Mouse (Mus musculus) small intestine, adult 2 months (tissue): ENCODE results near the gene Rabgap1l. TPM values are rescaled to one million over a fixed set of nuclear protein-coding genes. Genes with fewer than 3 reads are reported as not detected.

Experiments used
- H3K27ac ChIP-seq: fragments of 200-500 bp; 2 replicates; pipeline ENCODE4 v1.5.1; 2012; ENCODE audit warnings: low read depth, low read length, control low read depth, inconsistent platforms; ENCODE audit not compliant: insufficient read depth
- H3K27me3 ChIP-seq: fragments of 200-500 bp; 2 replicates; pipeline ENCODE4 v1.6.1; 2012; ENCODE audit warnings: mild to moderate bottlenecking, moderate library complexity, low read length, inconsistent platforms; ENCODE audit not compliant: control insufficient read depth, insufficient read depth
- H3K36me3 ChIP-seq: fragments of 200-500 bp; 2 replicates; pipeline ENCODE4 v1.6.1; 2012; ENCODE audit warnings: mild to moderate bottlenecking, low read length, control low read depth, inconsistent platforms; ENCODE audit not compliant: control insufficient read depth, insufficient read depth
- H3K4me1 ChIP-seq: fragments of 200-500 bp; 2 replicates; pipeline ENCODE4 v1.6.1; 2012; ENCODE audit warnings: low read length, inconsistent platforms, mixed read lengths; ENCODE audit not compliant: control insufficient read depth, insufficient read depth, insufficient read length
- H3K4me3 ChIP-seq: fragments of 200-500 bp; 2 replicates; pipeline ENCODE4 v1.5.1; 2012; ENCODE audit warnings: low read depth, mild to moderate bottlenecking, control low read depth, inconsistent platforms, low read length, moderate library complexity
- CTCF ChIP-seq: fragments of 200-500 bp; IDR thresholded peaks from 2 replicates; pipeline ENCODE4 v1.5.1; 2012; ENCODE audit warnings: low read depth, mild to moderate bottlenecking, control low read depth, inconsistent platforms, low read length, moderate library complexity, mixed read lengths; ENCODE audit not compliant: insufficient replicate concordance, insufficient read length; ENCODE audit errors: extremely low read depth
- POLR2A ChIP-seq: fragments of 200-500 bp; IDR thresholded peaks from 2 replicates; pipeline ENCODE4 v1.6.1; 2012; ENCODE audit warnings: low read depth, mild to moderate bottlenecking, control low read depth, inconsistent platforms, low read length, moderate library complexity
- WGBS: fragments of 180-500 bp; shearing (Covaris S2); methylation state at CpG from one replicate; pipeline ENCODE4 v1.1.7; 2018; 5-methylcytosine and 5-hydroxymethylcytosine counted together
- polyA plus RNA-seq: library from polyadenylated mRNA; depleted of rRNA; stranded (reverse); fragments of >200 nt; gene quantifications from 2 replicates; pipeline ENCODE4 v1.2.3, GENCODE M21; 2012

Rabgap1l gene
- polyA plus RNA-seq, 1 experiment = 4.9 TPM

GRCm38 (mm10) chr1:160271282-160271967 lies 521.6 kb downstream of the Rabgap1l start:
- 11% methylated on average over 1 of the region's 1 CpGs for WGBS
- no peaks in the 10 kb centered on the region for H3K27me3 ChIP-seq
- H3K4me3 ChIP-seq = no peak overlapping the region
- H3K4me1 ChIP-seq = no peaks in the 10 kb centered on the region
- no peak overlapping the region for H3K27ac ChIP-seq
- no peak for TF ChIP-seq POLR2A
- TF ChIP-seq CTCF = no peak
- no peaks in the 10 kb centered on the region for H3K36me3 ChIP-seq

GRCm38 (mm10) chr1:160268322-160268721 lies 524.7 kb downstream of the Rabgap1l start:
- 92% methylated on average over 3 of the region's 3 CpGs for WGBS
- Histone ChIP-seq H3K4me3 (no peak overlapping the region), H3K27me3 (no peaks in the 10 kb centered on the region), H3K27ac (no peak overlapping the region), H3K36me3 (peaks cover 2% of the 10 kb centered on the region; the same call in 1 of the 2 replicates), H3K4me1 (peaks cover 6% of the 10 kb centered on the region)
- TF ChIP-seq CTCF = no peak
- no peak for TF ChIP-seq POLR2A

- 73% methylated on average over 16 of the region's 16 CpGs for WGBS
- Histone ChIP-seq H3K36me3 (peaks cover 2% of the 10 kb centered on the region; the same call in 1 of the 2 replicates), H3K4me3 (no peak overlapping the region), H3K27me3 (no peaks in the 10 kb centered on the region), H3K27ac (peak overlapping the region; percentile 42), H3K4me1 (peaks cover 10% of the 10 kb centered on the region)
- TF ChIP-seq CTCF (no peak), POLR2A (no peak)
Observed at GRCm38 (mm10) chr1:160263630-160264346, 529.2 kb downstream of the Rabgap1l start.

- peaks cover 10% of the 10 kb centered on the region for H3K4me1 ChIP-seq
- peak overlapping the region; percentile 42; the same call in 1 of the 2 replicates for H3K27ac ChIP-seq
- peaks cover 2% of the 10 kb centered on the region; the same call in 1 of the 2 replicates for H3K36me3 ChIP-seq
- H3K4me3 ChIP-seq = no peak overlapping the region
- TF ChIP-seq CTCF (no peak), POLR2A (no peak)
- H3K27me3 ChIP-seq = no peaks in the 10 kb centered on the region
- 21% methylated on average over 5 of the region's 5 CpGs for WGBS
Observed at GRCm38 (mm10) chr1:160263053-160263452, 530.0 kb downstream of the Rabgap1l start.

GRCm38 (mm10) chr1:160262415-160262814 lies 530.6 kb downstream of the Rabgap1l start:
- WGBS = 65% methylated on average over 4 of the region's 4 CpGs
- TF ChIP-seq POLR2A (no peak), CTCF (no peak)

GRCm38 (mm10) chr1:160261849-160262248 lies 531.2 kb downstream of the Rabgap1l start:
- H3K4me1 ChIP-seq = peaks cover 10% of the 10 kb centered on the region
- TF ChIP-seq CTCF = no peak
- TF ChIP-seq POLR2A = no peak
- no peak overlapping the region for H3K4me3 ChIP-seq
- 83% methylated on average over 2 of the region's 2 CpGs for WGBS
- H3K36me3 ChIP-seq = peaks cover 5% of the 10 kb centered on the region
- no peak overlapping the region for H3K27ac ChIP-seq
- no peaks in the 10 kb centered on the region for H3K27me3 ChIP-seq

More at GRCm38 (mm10) chr1:160262415-160262814, 530.6 kb downstream of the Rabgap1l start:
- Histone ChIP-seq H3K27me3 (no peaks in the 10 kb centered on the region), H3K4me3 (no peak overlapping the region), H3K27ac (no peak overlapping the region), H3K4me1 (peaks cover 10% of the 10 kb centered on the region), H3K36me3 (peaks cover 2% of the 10 kb centered on the region; the same call in 1 of the 2 replicates)

GRCm38 (mm10) chr1:160260605-160261004 lies 532.4 kb downstream of the Rabgap1l start:
- peaks cover 10% of the 10 kb centered on the region for H3K4me1 ChIP-seq
- H3K4me3 ChIP-seq = no peak overlapping the region
- TF ChIP-seq POLR2A (no peak), CTCF (no peak)
- WGBS = 71% methylated on average over 4 of the region's 4 CpGs
- no peaks in the 10 kb centered on the region for H3K27me3 ChIP-seq
- peaks cover 10% of the 10 kb centered on the region for H3K36me3 ChIP-seq
- H3K27ac ChIP-seq = no peak overlapping the region
